Mouse (Mus musculus) skeletal muscle tissue, adult 2 months (tissue): Measurements from ENCODE around the gene Atp2b2.

ENCODE experiments used
- DNase-seq: peaks from one replicate; pipeline ENCODE4 v3.0.0-alpha.2; 2012; ENCODE audit warnings: low read depth, low spot score

Atp2b2 gene

GRCm38 (mm10) chr6:113792368-113792767, 250.0 kb downstream of the Atp2b2 start:
- DNase-seq: no peak

GRCm38 (mm10) chr6:113791012-113791411, 251.4 kb downstream of the Atp2b2 start:
- DNase-seq: no peak

GRCm38 (mm10) chr6:113787459-113787968, 254.9 kb downstream of the Atp2b2 start:
- DNase-seq: no peak

GRCm38 (mm10) chr6:113785658-113786057, 256.8 kb downstream of the Atp2b2 start:
- no peak for DNase-seq

GRCm38 (mm10) chr6:113778229-113778753, 264.1 kb downstream of the Atp2b2 start:
- DNase-seq: no peak

GRCm38 (mm10) chr6:113768804-113769203, 273.6 kb downstream of the Atp2b2 start:
- DNase-seq: no peak

GRCm38 (mm10) chr6:113761644-113762043, 280.8 kb downstream of the Atp2b2 start:
- DNase-seq: peak; percentile 67

GRCm38 (mm10) chr6:113749119-113749685, 293.2 kb downstream of the Atp2b2 start:
- DNase-seq: no peak

- DNase-seq: no peak
Measured at GRCm38 (mm10) chr6:113748351-113748750, 294.1 kb downstream of the Atp2b2 start.

GRCm38 (mm10) chr6:113747284-113747683, 295.1 kb downstream of the Atp2b2 start:
- DNase-seq: no peak

- no peak for DNase-seq
Measured at GRCm38 (mm10) chr6:113745117-113745516, 297.3 kb downstream of the Atp2b2 start.

GRCm38 (mm10) chr6:113743111-113743510, 299.3 kb downstream of the Atp2b2 start:
- no peak for DNase-seq

- DNase-seq: no peak
Measured at GRCm38 (mm10) chr6:113742321-113742720, 300.1 kb downstream of the Atp2b2 start.

- peak; percentile 13 for DNase-seq
Measured at GRCm38 (mm10) chr6:113741425-113741824, 301.0 kb downstream of the Atp2b2 start.

- peak; percentile 69 for DNase-seq
Measured at GRCm38 (mm10) chr6:113740236-113741217, 301.9 kb downstream of the Atp2b2 start, which contains the start of gene Sec13. Gene Sec13, minus strand, starts transcription at chr6:113740743.

- DNase-seq: no peak
Measured at GRCm38 (mm10) chr6:113737318-113738046, 304.9 kb downstream of the Atp2b2 start.

- no peak for DNase-seq
Measured at GRCm38 (mm10) chr6:113731296-113731695, 311.1 kb downstream of the Atp2b2 start.

GRCm38 (mm10) chr6:113728181-113728580, 314.2 kb downstream of the Atp2b2 start:
- DNase-seq: no peak

GRCm38 (mm10) chr6:113721061-113721460, 321.4 kb downstream of the Atp2b2 start:
- DNase-seq: no peak

GRCm38 (mm10) chr6:113719878-113720277, 322.5 kb downstream of the Atp2b2 start, which contains the start of gene Ghrl:
Gene Ghrl, minus strand, starts transcription at chr6:113719880.
- DNase-seq: no peak

GRCm38 (mm10) chr6:113717541-113717940, 324.9 kb downstream of the Atp2b2 start:
- DNase-seq: no peak
